Mouse (Mus musculus) thymus, adult 2 months (tissue): ENCODE results near the gene Irs3. TPM values are rescaled to one million over a fixed set of nuclear protein-coding genes. Genes with fewer than 3 reads are reported as not detected.
A peak's percentile ranks its signal among the peaks of the same experiment; 100 is the strongest.

ENCODE experiments used
- DNase-seq: peaks from one replicate; pipeline ENCODE4 v3.0.0; 2021
- H3K27ac ChIP-seq: fragments of 200-500 bp; 2 replicates; pipeline ENCODE4 v1.5.1; 2012; ENCODE audit warnings: low read length, control low read depth; ENCODE audit not compliant: control insufficient read depth, insufficient read depth
- H3K27me3 ChIP-seq: fragments of 200-500 bp; 2 replicates; pipeline ENCODE4 v1.6.1; 2012; ENCODE audit warnings: mild to moderate bottlenecking, low read length, moderate library complexity, mixed read lengths; ENCODE audit not compliant: control insufficient read depth, insufficient read depth
- H3K36me3 ChIP-seq: fragments of 200-500 bp; 2 replicates; pipeline ENCODE4 v1.6.1; 2012; ENCODE audit warnings: mild to moderate bottlenecking, low read length, moderate library complexity; ENCODE audit not compliant: control insufficient read depth, insufficient read depth
- H3K4me1 ChIP-seq: fragments of 200-500 bp; replicated peaks from 2 replicates; pipeline ENCODE4 v1.6.1; 2012; ENCODE audit warnings: low read length; ENCODE audit not compliant: control insufficient read depth, insufficient read depth
- H3K4me3 ChIP-seq: fragments of 200-500 bp; 2 replicates; pipeline ENCODE4 v1.5.1; 2012; ENCODE audit warnings: mild to moderate bottlenecking, low read length, control low read depth, moderate library complexity; ENCODE audit not compliant: control insufficient read depth, insufficient read depth
- CTCF ChIP-seq: fragments of 200-500 bp; IDR thresholded peaks from 2 replicates; pipeline ENCODE4 v1.5.1; 2012; ENCODE audit warnings: mild to moderate bottlenecking, control low read depth, low read length, moderate library complexity, borderline replicate concordance; ENCODE audit not compliant: control insufficient read depth, poor library complexity, insufficient read depth; ENCODE audit errors: extremely low read depth
- POLR2A ChIP-seq: fragments of 200-500 bp; IDR thresholded peaks from 2 replicates; pipeline ENCODE4 v1.6.1; 2012; ENCODE audit warnings: mild to moderate bottlenecking, low read length, control low read depth, moderate library complexity; ENCODE audit not compliant: control insufficient read depth, poor library complexity, insufficient read depth; ENCODE audit errors: extremely low read depth
- WGBS: fragments of 180-500 bp; shearing (Covaris S2); methylation state at CpG from one replicate; pipeline ENCODE4 v1.1.7; 2018; 5-methylcytosine and 5-hydroxymethylcytosine counted together
- polyA plus RNA-seq: library from polyadenylated mRNA; depleted of rRNA; stranded (reverse); fragments of >200 nt; gene quantifications from 2 replicates; pipeline ENCODE4 v1.2.3, GENCODE M21; 2012

Irs3 gene
- polyA plus RNA-seq, 1 experiment: 2.5 TPM

GRCm38 (mm10) chr5:137641054-137641453 is 4.5 kb downstream of the Irs3 start, which contains the start of gene Sap25:
Sap25 (plus strand) TSS chr5:137641334.
- WGBS: 91% methylated on average over 19 of the region's 19 CpGs
- no peak for DNase-seq
- H3K4me3 ChIP-seq: no peak within 1 kb of the TSS

GRCm38 (mm10) chr5:137639472-137639871 is 6.0 kb downstream of the Irs3 start:
- no peak for DNase-seq
- H3K27ac ChIP-seq: no peak overlapping the region
- peaks cover 78% of the 10 kb centered on the region for H3K36me3 ChIP-seq
- TF ChIP-seq CTCF (no peak), POLR2A (no peak)
- H3K27me3 ChIP-seq: no peaks in the 10 kb centered on the region; the same call in 1 of the 2 replicates
- H3K4me3 ChIP-seq: no peak overlapping the region
- peaks cover 8% of the 10 kb centered on the region for H3K4me1 ChIP-seq
- 91% methylated on average over 7 of the region's 7 CpGs for WGBS

More at GRCm38 (mm10) chr5:137641054-137641453, 4.5 kb downstream of the Irs3 start, which contains the start of gene Sap25:
- H3K27ac ChIP-seq: no peak within 1 kb of the TSS
- H3K27me3 ChIP-seq: no peaks in the 10 kb centered on the region; the same call in 1 of the 2 replicates
- TF ChIP-seq POLR2A: 0 out of 2 replicates have a peak, but pooled peaks have one; percentile 8
- TF ChIP-seq CTCF: peak; percentile 43; the same call in 1 of the 2 replicates
- H3K4me1 ChIP-seq: peaks cover 10% of the 10 kb centered on the region
- peaks cover 66% of the 10 kb centered on the region for H3K36me3 ChIP-seq

DNA sequence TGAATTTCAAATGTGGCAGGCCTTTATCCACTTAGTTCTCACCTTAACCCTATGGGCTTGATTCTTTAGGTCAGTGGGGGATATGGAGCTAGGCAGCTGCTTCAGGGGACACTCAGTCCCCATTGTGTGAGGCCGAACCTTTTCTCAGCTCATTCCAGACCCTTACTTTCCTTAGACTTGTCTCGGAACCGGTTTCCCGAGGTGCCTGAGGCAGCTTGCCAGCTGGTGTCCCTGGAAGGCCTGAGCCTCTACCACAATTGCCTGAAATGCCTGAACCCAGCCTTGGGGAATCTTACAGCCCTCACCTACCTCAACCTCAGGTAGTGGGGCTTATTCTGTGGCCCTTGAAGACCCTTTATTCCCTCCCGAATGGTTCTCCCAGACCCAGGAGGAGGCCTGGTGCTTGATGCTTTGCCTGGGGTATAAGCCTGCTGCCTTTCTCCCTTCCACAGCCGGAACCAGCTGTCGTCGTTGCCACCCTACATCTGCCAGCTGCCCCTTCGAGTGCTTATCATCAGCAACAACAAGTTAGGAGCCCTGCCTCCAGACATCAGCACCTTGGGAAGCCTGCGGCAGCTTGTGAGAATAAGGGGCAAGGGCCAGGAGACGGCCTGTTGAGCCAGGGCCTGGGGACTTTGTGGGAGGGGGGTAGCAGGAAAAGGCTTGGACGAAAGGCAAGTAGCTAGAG is 12.0 kb downstream of the Irs3 start:
- Histone ChIP-seq H3K27me3 (no peaks in the 10 kb centered on the region), H3K36me3 (peaks cover 47% of the 10 kb centered on the region), H3K4me1 (peaks cover 17% of the 10 kb centered on the region), H3K27ac (no peak overlapping the region), H3K4me3 (no peak overlapping the region)
- 92% methylated on average over 12 of the region's 12 CpGs for WGBS
- no peak for DNase-seq
- TF ChIP-seq POLR2A (no peak), CTCF (no peak)

GRCm38 (mm10) chr5:137631591-137631990 is 13.9 kb downstream of the Irs3 start:
- TF ChIP-seq POLR2A: no peak
- TF ChIP-seq CTCF: no peak
- DNase-seq: peak; percentile 22
- WGBS: 2% methylated on average over 4 of the region's 4 CpGs
- peak overlapping the region; percentile 45 for H3K4me3 ChIP-seq
- H3K4me1 ChIP-seq: peaks cover 23% of the 10 kb centered on the region
- no peaks in the 10 kb centered on the region for H3K27me3 ChIP-seq
- H3K36me3 ChIP-seq: peaks cover 27% of the 10 kb centered on the region
- peak overlapping the region; percentile 95 for H3K27ac ChIP-seq

- no peaks in the 10 kb centered on the region for H3K27me3 ChIP-seq
- TF ChIP-seq CTCF (no peak), POLR2A (peak; percentile 31; the same call in 1 of the 2 replicates)
- peak overlapping the region; percentile 98 for H3K27ac ChIP-seq
- peak; percentile 90 for DNase-seq
- H3K4me3 ChIP-seq: peak overlapping the region; percentile 84
- WGBS: under 1% methylated on average over 9 of the region's 9 CpGs
- peaks cover 23% of the 10 kb centered on the region for H3K4me1 ChIP-seq
- H3K36me3 ChIP-seq: peaks cover 23% of the 10 kb centered on the region
Observed at GRCm38 (mm10) chr5:137631171-137631570, 14.3 kb downstream of the Irs3 start.

- Histone ChIP-seq H3K4me1 (peaks cover 23% of the 10 kb centered on the region), H3K4me3 (peak overlapping the region; percentile 84), H3K27ac (peak overlapping the region; percentile 98), H3K36me3 (peaks cover 17% of the 10 kb centered on the region), H3K27me3 (no peaks in the 10 kb centered on the region)
- 7% methylated on average over 3 of the region's 3 CpGs for WGBS
- peak; percentile 48 for DNase-seq
- TF ChIP-seq POLR2A (no peak), CTCF (no peak)
Observed at GRCm38 (mm10) chr5:137630602-137631001, 14.9 kb downstream of the Irs3 start.
